Mouse (Mus musculus) ES-Bruce4 (cell line): Measurements from ENCODE around the gene Pnpla5. TPM values are rescaled to one million over a fixed set of nuclear protein-coding genes. Genes with fewer than 3 reads are reported as not detected.
"Not testable (repeated sequence)": the region's sequence is repeated elsewhere in the genome, so short reads cannot be mapped to it uniquely, and the experiment has no call there.

Source experiments
- H3K27ac ChIP-seq: 2 replicates; pipeline ENCODE4 v1.5.1; 2012; ENCODE audit warnings: low read length, inconsistent platforms; ENCODE audit not compliant: insufficient read depth
- H3K27me3 ChIP-seq: 2 replicates; pipeline ENCODE4 v1.6.1; 2012; ENCODE audit warnings: mild to moderate bottlenecking, low read length, inconsistent platforms; ENCODE audit not compliant: control insufficient read depth, poor library complexity, insufficient read depth, severe bottlenecking
- H3K36me3 ChIP-seq: 2 replicates; pipeline ENCODE4 v1.6.1; 2012; ENCODE audit warnings: inconsistent platforms, mild to moderate bottlenecking, low read length, moderate library complexity; ENCODE audit not compliant: control insufficient read depth, poor library complexity, insufficient read depth, severe bottlenecking
- H3K4me1 ChIP-seq: one replicate; pipeline ENCODE4 v1.8.1; 2011; ENCODE audit warnings: low read length; ENCODE audit not compliant: control insufficient read depth, insufficient read depth
- H3K4me3 ChIP-seq: 2 replicates; pipeline ENCODE4 v1.5.1; 2011; ENCODE audit warnings: low read depth, mild to moderate bottlenecking, low read length
- H3K9ac ChIP-seq: 2 replicates; pipeline ENCODE4 v1.6.1; 2012; ENCODE audit warnings: low read depth, mild to moderate bottlenecking, inconsistent platforms; ENCODE audit not compliant: poor library complexity, severe bottlenecking
- H3K9me3 ChIP-seq: replicated peaks from 2 replicates; pipeline ENCODE4 v1.6.1; 2012; ENCODE audit warnings: mild to moderate bottlenecking, low read length, inconsistent platforms; ENCODE audit not compliant: control insufficient read depth, poor library complexity, insufficient read depth, severe bottlenecking
- CTCF ChIP-seq: IDR thresholded peaks from one replicate; pipeline ENCODE4 v1.8.1; 2011; ENCODE audit warnings: low read depth, low read length
- EP300 ChIP-seq: IDR thresholded peaks from 2 replicates; pipeline ENCODE4 v1.6.1; 2011; ENCODE audit warnings: low read depth, low read length; ENCODE audit not compliant: insufficient read depth
- POLR2A ChIP-seq: IDR thresholded peaks from one replicate; pipeline ENCODE4 v1.8.1; 2011; ENCODE audit warnings: low read length; ENCODE audit not compliant: insufficient read depth
- polyA plus RNA-seq: library from polyadenylated mRNA; stranded (reverse); fragments of >200 nt; gene quantifications from 2 replicates; pipeline ENCODE4 v1.2.4, GENCODE M21; 2011; ENCODE audit warnings: low read depth; ENCODE audit not compliant: missing spikeins, insufficient read depth, insufficient read length

Pnpla5 gene
- polyA plus RNA-seq, 1 experiment, result not detected

GRCm38 (mm10) chr15:84113873-84114272 is 9.1 kb downstream of the Pnpla5 start:
- Histone ChIP-seq H3K27me3 (no peaks in the 10 kb centered on the region), H3K36me3 (no peaks in the 10 kb centered on the region), H3K27ac (no peak overlapping the region), H3K4me3 (no peak overlapping the region), H3K9me3 (no peaks in the 10 kb centered on the region), H3K4me1 (no peaks in the 10 kb centered on the region), H3K9ac (no peak overlapping the region)
- no peak for TF ChIP-seq EP300
- no peak for TF ChIP-seq CTCF
- no peak for TF ChIP-seq POLR2A

GRCm38 (mm10) chr15:84108899-84109298 is 14.1 kb downstream of the Pnpla5 start:
- TF ChIP-seq POLR2A (no peak), CTCF (no peak), EP300 (no peak)
- no peak overlapping the region for H3K4me3 ChIP-seq
- no peaks in the 10 kb centered on the region for H3K4me1 ChIP-seq
- no peaks in the 10 kb centered on the region for H3K9me3 ChIP-seq
- no peaks in the 10 kb centered on the region for H3K36me3 ChIP-seq
- no peak overlapping the region for H3K9ac ChIP-seq
- H3K27me3 ChIP-seq, result no peaks in the 10 kb centered on the region
- H3K27ac ChIP-seq, result no peak overlapping the region

- no peaks in the 10 kb centered on the region for H3K27me3 ChIP-seq
- TF ChIP-seq CTCF (peak; percentile 26), EP300 (no peak)
- H3K9ac ChIP-seq, result peak overlapping the region; percentile 31
These were observed 17.0 kb downstream of the Pnpla5 start for GRCm38 (mm10) chr15:84105924-84106500.

GRCm38 (mm10) chr15:84105105-84105923 is 17.7 kb downstream of the Pnpla5 start, which contains the start of gene Sult4a1:
Gene Sult4a1, minus strand, starts transcription at chr15:84105754.
- Histone ChIP-seq H3K4me1 (no peaks in the 10 kb centered on the region), H3K36me3 (no peaks in the 10 kb centered on the region), H3K27ac (no peak within 1 kb of the TSS), H3K4me3 (peak within 1 kb of the TSS; percentile 91), H3K9ac (peak within 1 kb of the TSS; percentile 31), H3K9me3 (no peaks in the 10 kb centered on the region), H3K27me3 (no peaks in the 10 kb centered on the region)
- TF ChIP-seq CTCF, result no peak
- no peak for TF ChIP-seq EP300
- no peak for TF ChIP-seq POLR2A

More at GRCm38 (mm10) chr15:84105924-84106500, 17.0 kb downstream of the Pnpla5 start:
- Histone ChIP-seq H3K27ac (no peak overlapping the region), H3K4me3 (peak overlapping the region; percentile 91), H3K36me3 (no peaks in the 10 kb centered on the region), H3K4me1 (no peaks in the 10 kb centered on the region), H3K9me3 (no peaks in the 10 kb centered on the region)

- peak overlapping the region; percentile 31 for H3K9ac ChIP-seq
- H3K27me3 ChIP-seq, result no peaks in the 10 kb centered on the region
- H3K27ac ChIP-seq, result no peak overlapping the region
- TF ChIP-seq POLR2A, result no peak
- TF ChIP-seq CTCF, result no peak
- no peak for TF ChIP-seq EP300
- no peaks in the 10 kb centered on the region for H3K36me3 ChIP-seq
- H3K9me3 ChIP-seq, result no peaks in the 10 kb centered on the region
- no peaks in the 10 kb centered on the region for H3K4me1 ChIP-seq
- peak overlapping the region; percentile 91 for H3K4me3 ChIP-seq
These were observed 18.3 kb downstream of the Pnpla5 start for GRCm38 (mm10) chr15:84104626-84105025.

GRCm38 (mm10) chr15:84097536-84097935 is 25.4 kb downstream of the Pnpla5 start:
- not testable (repeated sequence) for H3K27me3 ChIP-seq, H3K36me3 ChIP-seq, H3K27ac ChIP-seq, H3K9me3 ChIP-seq, H3K9ac ChIP-seq, H3K4me1 ChIP-seq
- peak overlapping the region; percentile 47 for H3K4me3 ChIP-seq
- peak; percentile 61; the same call in 1 of the 2 replicates for TF ChIP-seq EP300
